Mouse (Mus musculus) cerebellum, adult 2 months (tissue): ENCODE measurements at regions not wholly inside any gene's neighbourhood (a gene's known extent, or its start where the extent isn't known, plus 50 kb on each side); places are given as distances from the start of the nearest gene placed in this dataset.

Experiments
- CTCF ChIP-seq: fragments of 200-500 bp; IDR thresholded peaks from 2 replicates; pipeline ENCODE4 v1.5.1; 2011; ENCODE audit warnings: low read depth, mild to moderate bottlenecking, control low read depth, low read length, moderate library complexity, borderline replicate concordance; ENCODE audit not compliant: insufficient read depth
- POLR2A ChIP-seq: fragments of 200-500 bp; IDR thresholded peaks from 2 replicates; pipeline ENCODE4 v1.6.1; 2011; ENCODE audit warnings: low read length, control low read depth, borderline replicate concordance; ENCODE audit not compliant: insufficient read depth

GRCm38 (mm10) chr15:31855188-31855587, 253.5 kb downstream of the Fam173b start:
- TF ChIP-seq CTCF (no peak), POLR2A (no peak)
